Mouse (Mus musculus) limb, embryonic 10.5 days (tissue): Measurements from ENCODE around the gene Ptk6. TPM values are rescaled to one million over a fixed set of nuclear protein-coding genes. Genes with fewer than 3 reads are reported as not detected.

Experiments used
- polyA plus RNA-seq: library from polyadenylated mRNA; unstranded; fragments of >200 nt; fragmentation: Nextera tagmentation; extraction: Ambion mirVana; gene quantifications from 2 replicates; pipeline ENCODE4 v1.2.1, GENCODE M21; 2016

Gene Ptk6
- polyA plus RNA-seq, 1 experiment from 2014 or later = not detected

Other genes with a start within 250 kb of the Ptk6 start
- gene Nkain4, start 248.1 kb downstream of the Ptk6 start, polyA plus RNA-seq = 2.7 and 4.4 TPM in 2 replicates
- gene Arfgap1, start 235.6 kb downstream of the Ptk6 start, polyA plus RNA-seq = 75.7 and 101 TPM in 2 replicates
- 0.09 and 0.13 TPM in 2 replicates for gene Col20a1, start 216.3 kb downstream of the Ptk6 start, polyA plus RNA-seq
- 0.65 and 1.3 TPM in 2 replicates for gene Chrna4, start 159.2 kb downstream of the Ptk6 start, polyA plus RNA-seq
- 0.10 and 0.20 TPM in 2 replicates for gene Kcnq2, start 67.5 kb downstream of the Ptk6 start, polyA plus RNA-seq
- gene Eef1a2, start 45.8 kb downstream of the Ptk6 start, polyA plus RNA-seq = not detected in 2 replicates
- gene Ppdpf, start 15.5 kb downstream of the Ptk6 start, polyA plus RNA-seq = 394 and 428 TPM in 2 replicates
- gene Srms, start 10.4 kb upstream of the Ptk6 start, polyA plus RNA-seq = 1.6 and 2.0 TPM in 2 replicates
- 0.34 and 0.73 TPM in 2 replicates for gene Fndc11, start 17.2 kb upstream of the Ptk6 start, polyA plus RNA-seq
- gene Helz2, start 39.2 kb upstream of the Ptk6 start, polyA plus RNA-seq = 0.87 and 1.2 TPM in 2 replicates
- gene Gmeb2, start 85.2 kb upstream of the Ptk6 start, polyA plus RNA-seq = 20.3 and 23.0 TPM in 2 replicates
- 0.21 and 0.41 TPM in 2 replicates for gene Stmn3, start 111.7 kb upstream of the Ptk6 start, polyA plus RNA-seq
- 79.8 and 80.8 TPM in 2 replicates for gene Rtel1, start 117.0 kb upstream of the Ptk6 start, polyA plus RNA-seq
- gene Zgpat, start 162.1 kb upstream of the Ptk6 start, polyA plus RNA-seq = 43.8 and 54.0 TPM in 2 replicates
- gene Arfrp1, start 162.6 kb upstream of the Ptk6 start, polyA plus RNA-seq = 79.7 and 80.9 TPM in 2 replicates
- 26.1 and 30.6 TPM in 2 replicates for gene Lime1, start 177.3 kb upstream of the Ptk6 start, polyA plus RNA-seq